Mouse (Mus musculus) G1E (cell line): ENCODE measurements around the gene Slc44a4.
"Not testable (repeated sequence)": the region's sequence is repeated elsewhere in the genome, so short reads cannot be mapped to it uniquely, and the experiment has no call there.

ENCODE experiments used
- CTCF ChIP-seq: IDR thresholded peaks from 2 replicates; pipeline ENCODE4 v1.5.1; 2012; ENCODE audit warnings: low read depth, low read length, inconsistent platforms, mixed read lengths
- GATA1 ChIP-seq: IDR thresholded peaks from 2 replicates; pipeline ENCODE4 v1.6.1; 2012; ENCODE audit warnings: borderline replicate concordance, low read length, inconsistent platforms, mixed read lengths
- GATA2 ChIP-seq: IDR thresholded peaks from 2 replicates; pipeline ENCODE4 v1.6.1; 2012; ENCODE audit warnings: low read depth, low read length, inconsistent platforms, borderline replicate concordance
- POLR2AphosphoS5 ChIP-seq: IDR thresholded peaks from 2 replicates; pipeline ENCODE4 v1.6.1; 2012; ENCODE audit warnings: low read depth, low read length, inconsistent platforms; ENCODE audit not compliant: insufficient replicate concordance
- TAL1 ChIP-seq: conservative IDR thresholded peaks from 2 replicates; pipeline ENCODE4 v1.6.1; 2012; ENCODE audit warnings: low read depth, low read length, inconsistent platforms, mixed read lengths

- TF ChIP-seq GATA1, CTCF, GATA2, POLR2AphosphoS5, TAL1: not testable (repeated sequence)
Observed at GRCm38 (mm10) chr17:34957291-34957690, 43.0 kb downstream of the Slc44a4 start.
